Mouse (Mus musculus) ES-Bruce4 (cell line): ENCODE measurements around the gene Emp1. TPM values are rescaled to one million over a fixed set of nuclear protein-coding genes. Genes with fewer than 3 reads are reported as not detected.

Experiments
- H3K27ac ChIP-seq: 2 replicates; pipeline ENCODE4 v1.5.1; 2012; ENCODE audit warnings: low read length, inconsistent platforms; ENCODE audit not compliant: insufficient read depth
- H3K27me3 ChIP-seq: 2 replicates; pipeline ENCODE4 v1.6.1; 2012; ENCODE audit warnings: mild to moderate bottlenecking, low read length, inconsistent platforms; ENCODE audit not compliant: control insufficient read depth, poor library complexity, insufficient read depth, severe bottlenecking
- H3K36me3 ChIP-seq: 2 replicates; pipeline ENCODE4 v1.6.1; 2012; ENCODE audit warnings: inconsistent platforms, mild to moderate bottlenecking, low read length, moderate library complexity; ENCODE audit not compliant: control insufficient read depth, poor library complexity, insufficient read depth, severe bottlenecking
- H3K4me1 ChIP-seq: one replicate; pipeline ENCODE4 v1.8.1; 2011; ENCODE audit warnings: low read length; ENCODE audit not compliant: control insufficient read depth, insufficient read depth
- H3K4me3 ChIP-seq: 2 replicates; pipeline ENCODE4 v1.5.1; 2011; ENCODE audit warnings: low read depth, mild to moderate bottlenecking, low read length
- H3K9ac ChIP-seq: 2 replicates; pipeline ENCODE4 v1.6.1; 2012; ENCODE audit warnings: low read depth, mild to moderate bottlenecking, inconsistent platforms; ENCODE audit not compliant: poor library complexity, severe bottlenecking
- H3K9me3 ChIP-seq: replicated peaks from 2 replicates; pipeline ENCODE4 v1.6.1; 2012; ENCODE audit warnings: mild to moderate bottlenecking, low read length, inconsistent platforms; ENCODE audit not compliant: control insufficient read depth, poor library complexity, insufficient read depth, severe bottlenecking
- CTCF ChIP-seq: IDR thresholded peaks from one replicate; pipeline ENCODE4 v1.8.1; 2011; ENCODE audit warnings: low read depth, low read length
- EP300 ChIP-seq: IDR thresholded peaks from 2 replicates; pipeline ENCODE4 v1.6.1; 2011; ENCODE audit warnings: low read depth, low read length; ENCODE audit not compliant: insufficient read depth
- POLR2A ChIP-seq: IDR thresholded peaks from one replicate; pipeline ENCODE4 v1.8.1; 2011; ENCODE audit warnings: low read length; ENCODE audit not compliant: insufficient read depth
- polyA plus RNA-seq: library from polyadenylated mRNA; stranded (reverse); fragments of >200 nt; gene quantifications from 2 replicates; pipeline ENCODE4 v1.2.4, GENCODE M21; 2011; ENCODE audit warnings: low read depth; ENCODE audit not compliant: missing spikeins, insufficient read depth, insufficient read length

Emp1 gene
- polyA plus RNA-seq, 1 experiment = 38.6 TPM

GRCm38 (mm10) chr6:135377583-135378319 is 15.4 kb downstream of the Emp1 start:
- TF ChIP-seq CTCF (peak; percentile 11), EP300 (no peak)
- no peak overlapping the region for H3K4me3 ChIP-seq
- H3K27me3 ChIP-seq = no peaks in the 10 kb centered on the region
- H3K36me3 ChIP-seq = no peaks in the 10 kb centered on the region
- no peak overlapping the region for H3K27ac ChIP-seq
- H3K9me3 ChIP-seq = no peaks in the 10 kb centered on the region
- H3K9ac ChIP-seq = no peak overlapping the region
- no peaks in the 10 kb centered on the region for H3K4me1 ChIP-seq

- Histone ChIP-seq H3K4me3 (no peak overlapping the region), H3K9ac (no peak overlapping the region), H3K4me1 (no peaks in the 10 kb centered on the region), H3K27me3 (no peaks in the 10 kb centered on the region), H3K36me3 (no peaks in the 10 kb centered on the region), H3K9me3 (no peaks in the 10 kb centered on the region), H3K27ac (no peak overlapping the region)
- TF ChIP-seq CTCF = no peak
- no peak for TF ChIP-seq POLR2A
- no peak for TF ChIP-seq EP300
Measured at GRCm38 (mm10) chr6:135383919-135384318, 21.6 kb downstream of the Emp1 start.

- H3K27me3 ChIP-seq = no peaks in the 10 kb centered on the region
- no peak overlapping the region for H3K9ac ChIP-seq
- no peak for TF ChIP-seq EP300
- no peak for TF ChIP-seq CTCF
- no peak for TF ChIP-seq POLR2A
- H3K36me3 ChIP-seq = no peaks in the 10 kb centered on the region
- H3K4me3 ChIP-seq = no peak overlapping the region
- H3K4me1 ChIP-seq = no peaks in the 10 kb centered on the region
- no peaks in the 10 kb centered on the region for H3K9me3 ChIP-seq
- H3K27ac ChIP-seq = no peak overlapping the region
Measured at GRCm38 (mm10) chr6:135385738-135386459, 23.6 kb downstream of the Emp1 start.

GRCm38 (mm10) chr6:135387653-135388052 is 25.3 kb downstream of the Emp1 start:
- Histone ChIP-seq H3K4me1 (no peaks in the 10 kb centered on the region), H3K27me3 (no peaks in the 10 kb centered on the region), H3K9ac (no peak overlapping the region), H3K4me3 (no peak overlapping the region), H3K9me3 (no peaks in the 10 kb centered on the region), H3K27ac (no peak overlapping the region), H3K36me3 (no peaks in the 10 kb centered on the region)
- TF ChIP-seq CTCF = no peak
- no peak for TF ChIP-seq EP300

GRCm38 (mm10) chr6:135388711-135389110 is 26.4 kb downstream of the Emp1 start:
- Histone ChIP-seq H3K27me3 (no peaks in the 10 kb centered on the region), H3K9me3 (no peaks in the 10 kb centered on the region), H3K4me3 (no peak overlapping the region), H3K27ac (no peak overlapping the region), H3K36me3 (no peaks in the 10 kb centered on the region), H3K9ac (no peak overlapping the region), H3K4me1 (no peaks in the 10 kb centered on the region)
- TF ChIP-seq POLR2A (no peak), CTCF (no peak)

- Histone ChIP-seq H3K27me3 (no peaks in the 10 kb centered on the region), H3K36me3 (no peaks in the 10 kb centered on the region), H3K9me3 (no peaks in the 10 kb centered on the region), H3K4me1 (no peaks in the 10 kb centered on the region), H3K4me3 (no peak overlapping the region), H3K9ac (no peak overlapping the region), H3K27ac (no peak overlapping the region)
- no peak for TF ChIP-seq CTCF
- no peak for TF ChIP-seq EP300
- TF ChIP-seq POLR2A = no peak
Measured at GRCm38 (mm10) chr6:135390398-135390797, 28.1 kb downstream of the Emp1 start.
